Mouse (Mus musculus): ENCODE measurements at regions not wholly inside any gene's neighbourhood (a gene's known extent, or its start where the extent isn't known, plus 50 kb on each side); places are given as distances from the start of the nearest gene placed in this dataset.

DNA sequence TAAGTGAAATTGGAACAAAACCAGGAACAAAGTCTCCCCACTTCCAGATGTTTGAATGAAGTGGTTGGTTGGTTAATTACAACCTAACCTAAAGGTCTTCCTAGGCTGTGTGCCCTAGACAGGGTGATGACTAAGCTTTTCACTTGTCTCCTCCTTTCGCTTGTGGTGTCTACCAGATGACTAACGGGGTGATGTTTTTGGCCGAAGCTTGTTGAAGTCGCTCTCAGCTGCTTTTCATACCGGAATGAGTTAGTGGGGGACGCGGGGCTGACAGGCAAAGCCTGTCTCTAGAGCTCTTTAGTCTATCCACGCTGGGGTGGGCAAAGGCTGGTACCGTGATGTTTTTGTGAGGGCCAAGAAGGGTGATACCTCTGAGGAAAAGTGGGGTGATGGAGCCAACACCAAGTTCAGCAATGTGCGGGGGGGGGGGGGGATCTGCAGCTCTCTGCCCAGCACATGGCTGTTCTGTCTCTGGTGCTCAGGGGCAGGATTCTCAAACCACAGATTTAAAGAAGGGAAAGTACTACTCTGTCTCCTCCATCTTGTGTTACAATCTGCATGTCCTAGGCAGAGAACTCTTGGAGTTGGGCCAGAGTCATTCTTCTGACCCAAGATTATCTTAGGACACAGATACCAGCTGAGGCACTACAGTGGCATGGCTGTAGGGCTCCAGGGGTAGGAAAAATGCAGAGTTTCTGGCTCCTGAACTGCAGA, 73.8 kb upstream of the Tspan8 start:
- TF ChIP-seq MYOD1 (IDR thresholded peaks at IDR 0.05; ENCODE audit: control insufficient read depth in 1 of 3, insufficient read length in 2 of 3, low read depth in 2 of 3) (no peak), USF1 (IDR thresholded peaks at IDR 0.05; ENCODE audit: low read depth) (no peak)
